Mouse (Mus musculus): Measurements from ENCODE around the gene Enox1. TPM values are rescaled to one million over a fixed set of nuclear protein-coding genes. Genes with fewer than 3 reads are reported as not detected.

The Enox1 gene
- total and polyA plus RNA-seq, 2 experiments from 2014 or later, result 23.1 to 49.6 TPM

DNA sequence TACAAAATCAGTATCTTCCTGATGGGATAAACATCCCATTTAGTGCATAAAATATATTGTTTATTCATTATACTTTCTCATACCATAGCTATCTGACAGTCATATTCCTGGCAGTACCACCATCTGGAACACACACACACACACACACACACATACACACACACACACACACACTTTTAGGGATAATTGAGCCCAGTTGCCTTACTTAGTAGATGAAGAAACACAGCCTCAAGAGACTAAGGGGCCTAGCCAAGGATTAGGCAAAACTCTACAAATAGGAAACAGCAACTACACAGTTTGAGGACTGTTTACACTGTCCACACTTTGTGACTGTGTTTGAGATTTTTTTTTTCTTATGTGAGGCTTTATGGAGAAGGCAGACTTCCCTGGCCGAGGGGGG is 100.9 kb downstream of the Enox1 start:
- DNase-seq (ENCODE audit: low spot score) (no peak), ATAC-seq (ENCODE audit: low FRiP score) (no peak)
- Histone ChIP-seq H3K4me1 (ENCODE audit: insufficient read depth, low read length) (peaks cover 5% of the 10 kb centered on the region), H3K36me3 (ENCODE audit: insufficient read depth, low read length) (no peaks in the 10 kb centered on the region), H3K27ac (ENCODE audit: low read depth, low read length) (no peak overlapping the region), H3K27me3 (ENCODE audit: insufficient read depth, low read length) (no peaks in the 10 kb centered on the region), H3K9me3 (ENCODE audit: low read length) (no peaks in the 10 kb centered on the region), H3K4me2 (ENCODE audit: low read depth, low read length, poor library complexity, severe bottlenecking) (no peak overlapping the region), H3K9ac (replicated peaks; ENCODE audit: low read length, poor library complexity, severe bottlenecking) (no peak overlapping the region), H3K4me3 (ENCODE audit: low read depth, low read length) (no peak overlapping the region)
- 76% methylated on average over 1 of the region's 1 CpGs for WGBS
- TF ChIP-seq CTCF (IDR thresholded peaks at IDR 0.05), result no peak

DNA sequence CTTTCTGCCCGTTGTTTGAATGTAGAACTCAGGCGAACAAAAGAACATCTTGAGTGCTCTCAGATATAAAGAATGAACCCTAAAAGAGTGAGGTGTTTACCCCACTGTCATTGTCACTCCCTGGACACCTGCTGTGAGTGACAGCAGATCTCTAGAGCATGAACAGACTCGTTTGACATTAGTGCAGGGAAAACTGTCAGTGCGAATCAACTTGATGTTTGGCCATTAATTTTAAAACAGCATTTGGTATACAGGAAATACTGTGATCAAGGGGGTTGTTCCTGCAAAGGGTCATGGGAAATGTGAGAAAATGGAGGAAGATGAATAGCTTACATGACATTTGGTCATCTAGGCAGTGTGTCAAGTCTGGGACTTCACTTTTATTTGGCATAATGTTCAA is 101.6 kb downstream of the Enox1 start:
- H3K4me1 ChIP-seq (ENCODE audit: insufficient read depth, low read length), result peaks cover 5% of the 10 kb centered on the region
- no peak for TF ChIP-seq CTCF (IDR thresholded peaks at IDR 0.05)
- H3K36me3 ChIP-seq (ENCODE audit: insufficient read depth, low read length), result no peaks in the 10 kb centered on the region
- no peak overlapping the region for H3K27ac ChIP-seq (ENCODE audit: low read depth, low read length)
- peak; percentile 26 for DNase-seq (ENCODE audit: low spot score)
- no peak for ATAC-seq (ENCODE audit: low FRiP score)
- no peaks in the 10 kb centered on the region for H3K9me3 ChIP-seq (ENCODE audit: low read length)
- no peak overlapping the region for H3K9ac ChIP-seq (replicated peaks; ENCODE audit: low read length, poor library complexity, severe bottlenecking)
- WGBS, result 42% methylated on average over 4 of the region's 4 CpGs
- H3K4me3 ChIP-seq (ENCODE audit: low read depth, low read length), result no peak overlapping the region
- H3K27me3 ChIP-seq (ENCODE audit: insufficient read depth, low read length), result no peaks in the 10 kb centered on the region
- no peak overlapping the region for H3K4me2 ChIP-seq (ENCODE audit: low read depth, low read length, poor library complexity, severe bottlenecking)

DNA sequence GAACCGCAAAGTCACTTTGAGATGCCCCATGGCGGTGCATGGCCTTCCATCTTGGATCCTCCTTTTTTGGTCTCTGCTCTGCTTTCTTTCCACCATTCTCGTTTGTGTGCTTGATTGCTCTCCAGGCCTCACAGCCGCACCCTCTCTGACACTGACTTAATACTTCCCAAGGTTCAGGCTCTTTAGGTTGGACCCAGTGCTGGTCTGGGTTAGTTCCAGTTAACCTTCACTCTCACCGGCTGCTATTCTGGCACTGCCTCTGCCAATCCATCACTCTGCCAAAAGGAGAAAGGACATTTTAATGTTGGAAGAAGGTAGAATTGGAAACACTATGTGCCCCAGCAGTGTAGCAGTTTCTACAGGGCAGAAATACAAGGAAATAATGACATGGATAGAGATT is 103.1 kb downstream of the Enox1 start:
- peaks cover 4% of the 10 kb centered on the region for H3K4me1 ChIP-seq (ENCODE audit: insufficient read depth, low read length)
- no peaks in the 10 kb centered on the region for H3K9me3 ChIP-seq (ENCODE audit: low read length)
- H3K36me3 ChIP-seq (ENCODE audit: insufficient read depth, low read length), result no peaks in the 10 kb centered on the region
- 93% methylated on average over 5 of the region's 5 CpGs for WGBS
- no peaks in the 10 kb centered on the region for H3K27me3 ChIP-seq (ENCODE audit: insufficient read depth, low read length)
- no peak for TF ChIP-seq CTCF (IDR thresholded peaks at IDR 0.05)
- H3K9ac ChIP-seq (replicated peaks; ENCODE audit: low read length, poor library complexity, severe bottlenecking), result no peak overlapping the region
- H3K4me2 ChIP-seq (ENCODE audit: low read depth, low read length, poor library complexity, severe bottlenecking), result no peak overlapping the region
- ATAC-seq (ENCODE audit: low FRiP score) (no peak), DNase-seq (ENCODE audit: low spot score) (no peak)
- no peak overlapping the region for H3K4me3 ChIP-seq (ENCODE audit: low read depth, low read length)
- H3K27ac ChIP-seq (ENCODE audit: low read depth, low read length), result no peak overlapping the region

DNA sequence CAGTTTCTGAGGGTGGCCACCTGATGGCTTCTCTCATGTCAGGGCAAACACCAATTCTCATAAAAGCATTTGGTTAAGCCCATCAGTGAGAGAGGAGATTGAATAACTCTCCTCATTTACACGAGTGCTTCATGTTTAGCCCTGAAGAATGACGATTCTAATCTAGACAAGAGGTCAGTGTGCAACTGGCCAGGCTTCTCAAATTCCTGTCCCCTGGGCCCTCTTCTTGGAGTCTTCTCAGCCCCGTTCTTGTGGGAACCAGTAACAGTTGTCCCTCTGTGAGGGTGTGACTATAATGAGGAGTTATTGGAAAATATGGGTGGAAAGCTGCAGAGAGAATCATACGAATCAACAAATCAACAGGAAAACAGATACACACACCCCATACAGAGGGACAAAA is 103.5 kb downstream of the Enox1 start:
- Histone ChIP-seq H3K27me3 (ENCODE audit: insufficient read depth, low read length) (no peaks in the 10 kb centered on the region), H3K9me3 (ENCODE audit: low read length) (no peaks in the 10 kb centered on the region), H3K4me2 (ENCODE audit: low read depth, low read length, poor library complexity, severe bottlenecking) (no peak overlapping the region), H3K27ac (ENCODE audit: low read depth, low read length) (no peak overlapping the region), H3K36me3 (ENCODE audit: insufficient read depth, low read length) (no peaks in the 10 kb centered on the region), H3K9ac (replicated peaks; ENCODE audit: low read length, poor library complexity, severe bottlenecking) (no peak overlapping the region), H3K4me3 (ENCODE audit: low read depth, low read length) (no peak overlapping the region), H3K4me1 (ENCODE audit: insufficient read depth, low read length) (no peaks in the 10 kb centered on the region)
- DNase-seq (ENCODE audit: low spot score) (no peak), ATAC-seq (ENCODE audit: low FRiP score) (no peak)
- no peak for TF ChIP-seq CTCF (IDR thresholded peaks at IDR 0.05)
- 76% methylated on average over 4 of the region's 4 CpGs for WGBS

DNA sequence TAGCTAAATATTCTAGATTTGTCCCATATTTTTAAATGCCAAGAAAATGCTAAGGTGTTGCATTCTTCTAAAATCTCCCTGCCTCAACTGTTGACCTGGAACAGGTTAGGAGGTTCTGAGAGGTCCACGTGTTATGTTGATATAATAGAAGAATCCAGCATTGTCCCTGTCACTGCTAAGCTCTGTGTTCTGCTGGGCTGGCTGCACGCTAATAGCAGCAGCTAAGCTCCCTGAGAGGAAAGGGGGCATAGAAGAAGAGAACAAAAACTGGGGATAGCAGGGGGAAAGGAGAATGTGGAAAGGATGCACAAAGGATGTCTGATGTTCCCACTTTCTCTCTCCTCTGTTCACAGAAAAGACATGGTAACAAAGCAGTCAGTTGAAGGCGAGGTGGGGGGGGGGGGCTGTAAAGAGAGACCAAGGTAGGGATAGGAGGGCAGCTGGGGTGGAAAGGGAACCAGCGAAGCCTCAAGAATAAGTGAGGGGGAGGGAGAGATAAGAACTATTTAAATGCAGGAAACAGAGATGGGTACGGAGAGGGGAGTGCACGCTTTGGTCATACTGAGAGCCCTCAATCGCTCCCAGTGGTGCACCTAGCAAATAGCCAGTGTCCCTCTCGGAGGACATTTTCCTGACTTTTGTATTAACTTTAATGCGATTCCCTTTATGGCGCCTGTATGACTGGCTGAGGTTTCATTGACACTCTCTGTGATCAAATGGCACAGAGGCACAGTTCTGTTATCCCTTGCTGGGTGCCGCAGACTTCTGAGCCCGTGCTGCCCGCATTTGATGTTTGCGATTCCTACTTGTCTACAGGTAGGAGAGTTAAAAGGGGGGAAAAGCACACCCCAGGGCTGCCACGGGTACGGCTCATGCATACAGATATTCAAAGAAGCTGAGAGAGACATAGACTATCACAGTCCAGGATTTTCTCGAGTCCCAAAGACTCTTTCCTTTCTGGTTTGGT is 110.5 kb downstream of the Enox1 start:
- ATAC-seq (ENCODE audit: low FRiP score) (peak; percentile 53; the same call in 1 of the 2 replicates), DNase-seq (ENCODE audit: low spot score) (no peak)
- H3K27me3 ChIP-seq (ENCODE audit: insufficient read depth, low read length), result no peaks in the 10 kb centered on the region
- no peak overlapping the region for H3K4me3 ChIP-seq (ENCODE audit: low read depth, low read length)
- peak overlapping the region; percentile 35 for H3K4me2 ChIP-seq (ENCODE audit: low read depth, low read length, poor library complexity, severe bottlenecking)
- 37% methylated on average over 17 of the region's 17 CpGs for WGBS
- no peaks in the 10 kb centered on the region for H3K36me3 ChIP-seq (ENCODE audit: insufficient read depth, low read length)
- peaks cover 5% of the 10 kb centered on the region; the same call in 1 of the 2 replicates for H3K4me1 ChIP-seq (ENCODE audit: insufficient read depth, low read length)
- H3K9ac ChIP-seq (replicated peaks; ENCODE audit: low read length, poor library complexity, severe bottlenecking), result no peak overlapping the region
- TF ChIP-seq CTCF (IDR thresholded peaks at IDR 0.05), result no peak
- no peaks in the 10 kb centered on the region for H3K9me3 ChIP-seq (ENCODE audit: low read length)
- H3K27ac ChIP-seq (ENCODE audit: low read depth, low read length), result no peak overlapping the region

DNA sequence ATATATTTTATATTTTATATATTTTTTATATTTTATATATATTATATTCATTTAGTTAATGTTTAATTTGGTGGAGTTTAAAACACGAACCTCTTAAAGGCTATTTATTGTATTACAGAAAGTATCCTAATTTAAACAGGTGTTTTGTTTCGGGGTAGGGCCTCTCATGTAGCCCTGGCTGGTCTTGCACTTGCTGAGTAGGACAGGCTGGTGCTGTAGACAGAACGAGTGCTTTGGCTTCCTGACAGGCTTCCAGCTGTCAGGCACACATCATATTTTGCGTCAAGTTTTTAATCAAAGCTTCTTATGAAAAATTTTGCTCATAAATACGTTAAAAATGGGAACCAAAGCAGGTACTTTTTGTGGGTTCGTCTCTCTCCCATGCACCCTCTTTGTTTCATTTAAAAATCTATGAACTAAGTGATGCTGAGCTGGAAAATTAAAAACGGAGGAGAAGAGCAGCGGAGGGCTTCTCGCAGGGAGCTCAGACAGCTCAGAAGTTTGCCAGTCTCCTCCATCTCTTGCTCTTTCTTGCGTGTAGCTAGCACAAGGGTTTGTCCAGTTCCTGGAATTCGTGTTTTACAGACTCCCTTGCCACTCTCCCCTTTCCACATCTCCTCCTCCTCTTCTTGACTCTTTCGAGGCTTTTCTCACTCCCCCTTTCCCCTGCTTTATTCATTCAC is 115.8 kb downstream of the Enox1 start:
- Histone ChIP-seq H3K4me1 (ENCODE audit: insufficient read depth, low read length) (peaks cover 6% of the 10 kb centered on the region; the same call in 1 of the 2 replicates), H3K4me2 (ENCODE audit: low read depth, low read length, poor library complexity, severe bottlenecking) (no peak overlapping the region), H3K9ac (replicated peaks; ENCODE audit: low read length, poor library complexity, severe bottlenecking) (no peak overlapping the region), H3K9me3 (ENCODE audit: low read length) (no peaks in the 10 kb centered on the region), H3K27ac (ENCODE audit: low read depth, low read length) (no peak overlapping the region), H3K36me3 (ENCODE audit: insufficient read depth, low read length) (no peaks in the 10 kb centered on the region), H3K4me3 (ENCODE audit: low read depth, low read length) (no peak overlapping the region), H3K27me3 (ENCODE audit: insufficient read depth, low read length) (no peaks in the 10 kb centered on the region)
- TF ChIP-seq CTCF (IDR thresholded peaks at IDR 0.05), result no peak
- WGBS, result 56% methylated on average over 12 of the region's 12 CpGs
- no peak for ATAC-seq (ENCODE audit: low FRiP score)
- DNase-seq (ENCODE audit: low spot score), result no peak

Data from midbrain, postnatal 0 days (tissue).